Mouse (Mus musculus): ENCODE results near the gene Gm13212.
"Not testable (repeated sequence)": the region's sequence is repeated elsewhere in the genome, so short reads cannot be mapped to it uniquely, and the experiment has no call there.

Gm13212 gene

DNA sequence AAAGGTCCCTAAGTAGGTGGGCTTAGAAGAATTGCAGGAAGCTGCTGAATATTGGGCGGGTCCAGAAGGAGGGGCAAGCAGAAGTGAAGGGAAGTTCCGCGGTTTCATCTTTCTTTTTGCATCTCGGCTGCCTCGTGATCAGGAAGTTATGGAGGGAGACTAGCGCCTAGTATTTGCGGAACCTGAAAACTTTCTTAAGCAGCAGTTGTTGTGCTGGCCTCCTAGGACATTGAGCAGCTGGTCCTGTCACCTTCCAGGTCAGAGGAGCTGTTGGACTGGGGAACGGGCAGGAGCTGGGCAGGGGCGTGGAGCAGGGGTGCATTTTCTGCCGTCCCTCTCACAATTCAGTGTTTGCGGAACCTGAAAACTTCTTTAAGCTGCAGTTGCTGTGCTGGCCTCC, at the start of gene Gm13212:
TSS of gene Gm13212 (plus strand) at position 89 of the 400 bp plus-strand sequence.
- DNase-seq (ENCODE audit: low spot score) = peak; percentile 54

DNA sequence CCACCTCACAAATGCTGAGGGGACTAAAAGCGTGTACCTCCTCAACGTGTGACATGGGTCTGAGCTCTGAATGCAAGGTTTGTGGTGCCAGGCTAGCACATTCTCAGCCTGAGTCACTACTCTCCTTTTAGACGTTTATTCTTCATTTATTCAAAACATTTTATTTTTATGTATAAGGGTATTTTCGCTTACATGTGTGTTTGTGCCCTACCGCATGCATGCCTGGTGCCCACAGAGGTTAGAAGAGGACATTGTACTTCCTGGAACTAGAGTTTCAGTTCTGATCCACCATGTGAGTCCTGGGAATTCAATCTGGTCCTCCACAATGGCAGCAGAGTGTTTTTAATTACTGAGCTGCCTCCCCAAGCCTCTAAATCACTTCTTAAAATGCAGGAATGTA, 41.1 kb upstream of the Gm13212 start:
- DNase-seq (ENCODE audit: low spot score) = not testable (repeated sequence)

DNA sequence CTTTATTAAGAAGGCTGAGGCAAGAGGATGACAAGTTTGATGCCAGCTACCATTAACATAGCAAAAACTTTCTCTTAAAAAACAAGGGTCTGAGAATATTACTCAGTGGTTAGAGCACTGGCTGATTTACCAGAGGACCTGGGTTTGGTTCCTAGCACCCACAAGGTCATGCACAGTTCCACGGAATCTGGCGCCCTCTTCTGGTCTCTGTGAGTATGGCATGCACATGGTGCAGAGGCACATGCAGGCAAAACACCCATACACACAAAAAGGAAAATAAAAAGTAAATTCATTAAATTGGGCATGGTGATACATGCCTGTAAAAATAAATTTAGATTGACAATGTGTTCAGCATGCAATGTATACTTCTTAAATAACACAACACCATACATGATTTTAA, 39.9 kb upstream of the Gm13212 start:
- DNase-seq (ENCODE audit: low spot score) = not testable (repeated sequence)

- not testable (repeated sequence) for DNase-seq (ENCODE audit: low spot score)
Observed at GRCm38 (mm10) chr4:145545734-145546349, 39.1 kb upstream of the Gm13212 start.

GRCm38 (mm10) chr4:145546477-145546876, 38.5 kb upstream of the Gm13212 start:
- DNase-seq (ENCODE audit: low spot score) = not testable (repeated sequence)

- DNase-seq (ENCODE audit: low spot score) = no peak
Observed at GRCm38 (mm10) chr4:145556680-145557079, 28.3 kb upstream of the Gm13212 start.

DNA sequence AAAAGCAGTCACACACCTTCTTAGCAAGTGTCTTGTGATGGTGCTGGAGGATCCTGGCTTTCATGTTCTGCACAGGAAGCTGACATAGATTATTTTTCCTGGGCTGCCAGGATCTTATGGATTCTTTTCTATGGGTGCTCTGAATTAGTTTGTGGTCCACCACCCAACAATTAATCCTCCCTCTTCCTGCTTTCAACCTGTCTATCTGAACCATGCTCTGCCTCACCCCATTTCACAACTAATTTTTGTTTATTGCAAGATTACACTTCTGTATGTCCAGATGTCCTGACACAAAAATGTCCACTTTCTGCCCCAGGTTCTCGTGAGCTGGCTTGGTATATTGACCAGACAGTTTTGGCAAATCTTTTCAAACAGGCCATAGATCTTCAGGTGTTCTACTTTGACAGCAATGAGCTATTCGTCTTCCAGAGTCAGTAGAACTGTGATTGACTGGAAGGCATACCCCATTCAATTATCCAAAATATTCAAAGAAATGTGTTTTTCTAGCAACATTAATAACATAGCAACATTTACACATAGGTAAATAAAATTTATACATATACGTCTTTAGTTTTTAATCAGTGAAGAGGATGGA, 25.4 kb upstream of the Gm13212 start:
- no peak for DNase-seq (ENCODE audit: low spot score)

- no peak for DNase-seq (ENCODE audit: low spot score)
Observed at GRCm38 (mm10) chr4:145564111-145564821, 20.7 kb upstream of the Gm13212 start.

- DNase-seq (ENCODE audit: low spot score) = not testable (repeated sequence)
Observed at GRCm38 (mm10) chr4:145570461-145570860, 14.5 kb upstream of the Gm13212 start.

GRCm38 (mm10) chr4:145576623-145577022, 8.3 kb upstream of the Gm13212 start:
- not testable (repeated sequence) for DNase-seq (ENCODE audit: low spot score)

GRCm38 (mm10) chr4:145580333-145580732, 4.6 kb upstream of the Gm13212 start:
- not testable (repeated sequence) for DNase-seq (ENCODE audit: low spot score)

- not testable (repeated sequence) for DNase-seq (ENCODE audit: low spot score)
Observed at GRCm38 (mm10) chr4:145586046-145586445, 1.1 kb downstream of the Gm13212 start.

DNA sequence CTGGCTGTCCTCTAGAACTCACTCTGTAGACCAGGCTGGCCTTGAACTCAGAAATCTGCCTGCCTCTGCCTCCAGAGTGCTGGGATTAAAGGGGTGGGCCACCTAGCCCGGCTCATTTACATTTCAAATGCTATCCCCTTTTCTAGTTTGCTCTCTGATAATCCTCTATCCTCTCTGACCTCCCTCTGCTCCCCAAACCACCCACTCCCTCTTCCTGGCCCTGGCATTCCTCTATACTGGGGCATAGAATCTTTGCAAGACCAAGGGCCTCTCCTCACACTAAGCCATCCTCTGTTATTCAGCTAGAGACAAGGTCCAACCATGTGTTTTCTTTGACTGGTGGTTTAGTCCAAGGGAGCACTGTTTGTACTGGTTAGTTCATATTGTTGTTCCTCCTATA, 9.2 kb downstream of the Gm13212 start:
- not testable (repeated sequence) for DNase-seq (ENCODE audit: low spot score)

DNA sequence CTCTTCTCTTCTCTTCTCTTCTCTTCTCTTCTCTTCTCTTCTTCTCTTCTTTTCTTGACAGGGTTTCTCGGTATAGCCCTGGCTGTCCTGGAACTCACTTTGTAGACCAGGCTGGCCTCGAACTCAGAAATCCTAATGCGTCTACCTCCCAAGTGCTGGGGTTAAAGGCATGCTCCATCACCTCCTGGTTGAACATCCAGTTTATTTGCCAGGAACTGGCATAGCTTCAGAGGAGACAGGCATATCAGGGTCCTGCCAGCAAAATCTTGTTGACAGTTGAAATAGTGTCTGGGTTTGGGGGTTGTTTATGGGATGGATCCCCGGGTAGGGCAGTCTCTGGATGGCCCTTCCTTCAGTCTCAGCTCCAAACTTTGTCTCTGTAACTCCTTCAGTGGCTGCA, 9.8 kb downstream of the Gm13212 start:
- not testable (repeated sequence) for DNase-seq (ENCODE audit: low spot score)

- DNase-seq (ENCODE audit: low spot score) = not testable (repeated sequence)
Observed at GRCm38 (mm10) chr4:145640416-145641185, 55.6 kb downstream of the Gm13212 start.

- DNase-seq (ENCODE audit: low spot score) = not testable (repeated sequence)
Observed at GRCm38 (mm10) chr4:145670385-145670784, 85.4 kb downstream of the Gm13212 start, which contains the start of gene Zfp980. Gene Zfp980 (plus strand): TSS chr4:145670685.

DNA sequence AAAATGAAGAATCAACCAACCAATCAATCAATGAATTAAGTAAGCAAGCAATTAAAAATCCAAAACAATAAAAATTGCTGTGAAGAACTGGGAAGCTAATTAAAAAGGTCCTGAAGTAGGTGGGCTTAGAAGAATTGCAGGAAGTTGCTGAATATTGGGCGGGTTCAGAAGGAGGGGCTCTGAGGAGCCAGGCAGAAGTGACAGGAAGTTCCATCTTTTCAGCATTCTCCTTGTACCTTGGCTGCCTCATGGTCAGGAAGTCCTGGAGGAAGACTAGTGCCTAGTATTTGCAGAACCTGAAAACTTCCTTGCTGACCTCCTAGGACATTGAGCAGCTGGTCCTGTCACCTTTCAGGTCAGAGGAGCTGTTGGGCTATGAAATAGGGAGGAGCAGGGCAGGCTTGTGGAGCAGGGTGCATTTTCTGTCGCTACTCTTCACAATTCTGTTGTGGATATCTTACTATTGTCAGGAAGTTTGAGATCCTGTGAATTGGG, 89.4 kb downstream of the Gm13212 start:
- DNase-seq (ENCODE audit: low spot score) = not testable (repeated sequence)

Measured in c-Kit-positive CD71-positive TER-119-positive erythroid progenitor cells, embryonic 14.5 days (primary cell).